Mouse (Mus musculus) brain, embryonic 14.5 days (tissue): ENCODE data around the gene Atg2a.

Experiments used
- CTCF ChIP-seq: fragments of 200-500 bp; IDR thresholded peaks from 2 replicates; pipeline ENCODE4 v1.5.1; 2012; ENCODE audit warnings: inconsistent platforms, mild to moderate bottlenecking, moderate library complexity, borderline replicate concordance; ENCODE audit not compliant: insufficient read depth, insufficient read length; ENCODE audit errors: extremely low read depth
- POLR2A ChIP-seq: fragments of 200-500 bp; IDR thresholded peaks from 2 replicates; pipeline ENCODE4 v1.6.1; 2012; ENCODE audit warnings: mild to moderate bottlenecking, inconsistent platforms, borderline replicate concordance; ENCODE audit not compliant: poor library complexity, insufficient read depth, insufficient read length, severe bottlenecking; ENCODE audit errors: extremely low read depth

DNA sequence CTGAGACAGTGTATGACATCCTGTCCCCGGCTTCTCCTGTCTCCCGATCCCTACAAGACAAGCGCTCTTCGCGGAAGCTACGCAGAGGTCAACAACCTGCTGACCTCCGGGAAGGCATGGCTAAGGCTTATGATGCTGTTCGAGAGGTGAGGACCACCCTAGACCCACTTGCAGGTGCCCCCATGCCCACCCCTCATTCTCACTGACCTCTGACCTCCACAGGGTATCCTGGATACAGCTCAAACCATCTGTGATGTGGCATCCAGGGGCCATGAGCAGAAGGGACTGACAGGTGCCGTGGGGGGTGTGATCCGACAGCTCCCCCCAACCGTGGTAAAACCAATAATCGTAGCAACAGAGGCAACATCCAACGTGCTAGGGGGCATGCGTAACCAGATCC lies 19.9 kb downstream of the Atg2a start:
- TF ChIP-seq CTCF (no peak), POLR2A (no peak)
